Mouse (Mus musculus): ENCODE data around the gene Tshz2. TPM values are rescaled to one million over a fixed set of nuclear protein-coding genes. Genes with fewer than 3 reads are reported as not detected.
"Not testable (repeated sequence)": the region's sequence is repeated elsewhere in the genome, so short reads cannot be mapped to it uniquely, and the experiment has no call there.

Gene Tshz2
- total RNA-seq, 1 experiment from 2014 or later, result not detected

GRCm38 (mm10) chr2:169743910-169744309, 111.1 kb downstream of the Tshz2 start:
- no peak for ATAC-seq (replicated peaks; ENCODE audit: insufficient number of reproducible peaks, low FRiP score, low TSS enrichment, poor library complexity, severe bottlenecking)

DNA sequence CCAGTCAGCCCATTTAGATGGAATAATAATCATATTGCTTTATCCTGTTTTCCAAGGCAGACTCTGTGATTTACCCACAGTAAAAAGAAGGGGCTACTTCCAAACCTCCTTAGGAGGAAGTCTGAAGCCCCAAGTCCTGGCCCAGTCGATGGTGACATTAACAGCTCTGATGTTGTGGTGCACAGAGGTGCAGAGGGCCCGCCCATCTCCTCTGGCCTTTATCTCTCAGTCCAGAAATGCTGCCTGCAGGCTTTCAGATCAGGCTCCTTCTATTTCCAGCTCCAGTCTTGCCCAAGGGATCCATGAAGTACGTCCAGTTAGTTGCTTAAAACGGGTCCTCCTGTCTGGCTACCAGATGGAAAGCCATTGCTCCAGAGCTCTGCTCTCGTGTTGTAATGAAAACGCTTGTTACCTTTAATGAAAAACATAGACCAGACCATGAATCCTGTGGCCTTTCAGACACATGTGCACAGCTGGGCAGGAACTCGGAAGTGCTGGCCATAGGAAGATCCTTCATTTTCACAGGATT, 114.4 kb downstream of the Tshz2 start:
- no peak for ATAC-seq (replicated peaks; ENCODE audit: insufficient number of reproducible peaks, low FRiP score, low TSS enrichment, poor library complexity, severe bottlenecking)

DNA sequence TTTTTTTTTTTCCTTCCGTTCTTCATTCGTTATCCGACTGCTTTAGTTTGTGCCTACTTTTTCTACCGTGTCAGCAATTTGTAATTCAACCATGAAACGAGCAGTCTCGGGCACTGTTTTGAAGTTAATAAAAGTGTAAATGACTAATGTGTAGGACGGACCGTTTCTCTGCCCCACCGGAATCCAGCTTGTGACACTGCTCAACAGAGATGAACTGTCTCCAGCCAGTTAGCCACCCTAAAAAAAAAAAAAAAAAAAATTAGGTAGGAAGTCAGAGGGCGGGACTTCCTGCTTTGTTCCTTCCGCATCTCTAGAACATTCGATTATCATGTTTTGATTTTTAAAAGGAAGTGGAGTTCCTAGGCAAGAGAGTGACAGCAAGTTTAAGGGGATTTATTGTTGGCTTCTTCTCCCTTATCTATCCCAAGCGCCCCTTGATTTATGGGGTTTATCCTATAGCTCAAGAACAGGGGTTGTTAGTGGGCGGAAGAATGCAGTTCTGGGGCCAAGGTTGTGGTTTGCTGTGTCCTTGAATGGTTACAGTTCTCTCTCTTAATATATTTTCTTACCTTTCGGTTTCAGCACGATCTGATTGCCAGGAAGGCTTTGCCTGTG, 116.6 kb downstream of the Tshz2 start:
- no peak for ATAC-seq (replicated peaks; ENCODE audit: insufficient number of reproducible peaks, low FRiP score, low TSS enrichment, poor library complexity, severe bottlenecking)

DNA sequence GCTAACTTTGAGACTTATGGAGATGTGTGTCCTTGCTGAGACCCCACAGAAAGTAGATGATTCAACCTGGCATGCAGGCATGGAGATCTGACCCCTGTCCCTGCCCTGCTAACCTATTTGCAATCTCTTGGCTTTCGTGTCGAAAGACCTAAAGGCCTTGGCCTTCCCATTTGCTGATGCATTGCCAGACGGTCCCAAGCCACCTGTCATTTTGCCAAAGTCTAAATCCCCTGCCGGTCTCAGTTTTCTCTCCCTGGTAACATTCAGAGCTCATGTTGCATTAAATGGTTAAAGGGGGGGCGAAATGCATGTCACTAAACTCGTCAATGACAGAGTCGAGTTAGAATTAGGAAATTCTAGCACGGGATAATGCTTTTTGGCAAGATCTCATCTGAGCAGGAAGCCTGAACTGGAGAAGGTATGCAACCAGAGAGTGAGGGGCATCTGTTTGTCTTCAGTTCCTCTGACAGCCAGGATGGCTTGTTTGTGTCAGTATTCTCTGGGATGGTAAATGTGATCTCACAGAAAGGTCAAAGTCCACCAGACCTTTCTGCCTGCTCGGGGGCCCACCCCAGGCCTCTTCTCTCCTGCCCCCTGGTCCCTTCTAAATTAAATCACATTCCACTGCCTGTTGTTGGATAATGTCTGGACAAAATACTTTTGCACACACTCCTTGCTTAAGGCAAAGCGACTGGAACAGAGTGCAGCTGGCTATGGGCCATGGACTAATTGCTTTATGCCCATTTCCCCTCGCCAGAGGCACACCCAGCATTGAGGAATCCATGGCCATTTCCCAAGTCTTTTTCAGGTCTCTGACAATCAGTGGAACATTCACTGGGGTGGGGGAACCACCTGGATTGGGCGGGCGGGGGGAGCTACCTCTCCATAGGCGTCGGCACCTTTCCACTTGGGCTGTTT, 118.0 kb downstream of the Tshz2 start:
- ATAC-seq (replicated peaks; ENCODE audit: insufficient number of reproducible peaks, low FRiP score, low TSS enrichment, poor library complexity, severe bottlenecking), result no peak

DNA sequence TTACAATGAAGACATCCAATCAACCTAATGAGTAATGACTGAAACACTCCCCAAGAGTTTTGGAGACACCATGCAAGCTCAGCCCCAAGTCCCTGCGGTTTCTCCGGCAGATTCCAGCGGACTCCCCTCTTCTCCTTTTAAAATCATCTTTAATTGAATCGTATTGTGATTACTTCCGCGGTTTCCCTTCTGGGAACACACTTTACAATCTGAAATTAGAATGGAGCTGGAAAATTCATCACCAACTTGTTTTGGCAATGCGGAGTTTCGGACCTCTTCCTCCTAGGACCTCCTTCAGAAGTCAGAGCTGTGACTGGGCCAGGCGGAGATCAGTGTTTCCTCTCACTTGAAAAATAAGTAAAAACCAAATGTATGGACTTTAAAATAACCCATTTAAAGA, 119.3 kb downstream of the Tshz2 start:
- ATAC-seq (replicated peaks; ENCODE audit: insufficient number of reproducible peaks, low FRiP score, low TSS enrichment, poor library complexity, severe bottlenecking), result no peak

DNA sequence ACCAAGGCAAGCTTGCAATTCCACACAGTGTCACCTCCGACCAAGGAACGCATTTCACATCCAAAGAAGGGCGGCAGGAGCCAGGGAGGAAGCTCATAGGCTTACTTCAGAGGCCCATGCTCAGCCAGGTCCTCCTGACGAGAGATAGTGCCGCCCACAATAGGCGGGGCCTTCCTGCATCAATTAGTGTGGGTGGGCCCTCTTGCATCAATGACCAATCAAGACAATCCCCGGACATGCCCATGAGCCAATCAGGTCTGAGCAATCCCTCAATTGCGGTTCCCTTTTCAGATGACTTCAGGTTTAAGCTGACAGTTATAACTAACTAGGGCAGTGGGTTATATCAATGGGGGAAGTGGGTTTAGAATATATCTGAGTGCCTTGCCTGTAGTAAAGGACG, 120.6 kb downstream of the Tshz2 start:
- no peak for ATAC-seq (replicated peaks; ENCODE audit: insufficient number of reproducible peaks, low FRiP score, low TSS enrichment, poor library complexity, severe bottlenecking)

GRCm38 (mm10) chr2:169755091-169755490, 122.3 kb downstream of the Tshz2 start:
- no peak for ATAC-seq (replicated peaks; ENCODE audit: insufficient number of reproducible peaks, low FRiP score, low TSS enrichment, poor library complexity, severe bottlenecking)

DNA sequence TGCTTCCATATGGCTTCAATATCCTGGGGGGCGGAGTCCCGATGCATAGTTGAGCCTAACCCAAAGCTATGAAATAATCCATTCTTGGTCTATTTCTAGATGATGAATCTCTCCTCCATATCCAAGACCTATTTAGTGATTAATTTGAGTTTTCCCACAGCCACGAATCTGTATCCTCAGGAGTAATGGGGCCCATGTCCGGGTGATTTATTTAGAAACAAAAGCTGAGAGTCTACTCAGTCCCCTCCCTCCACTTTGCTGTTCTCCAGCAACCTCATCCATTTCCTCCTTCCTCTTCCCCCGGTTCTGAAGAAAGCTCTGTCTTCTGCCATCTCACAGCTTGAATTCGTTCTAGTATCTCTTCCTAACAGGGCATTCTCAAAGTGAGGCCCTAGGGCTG, 125.3 kb downstream of the Tshz2 start:
- ATAC-seq (replicated peaks; ENCODE audit: insufficient number of reproducible peaks, low FRiP score, low TSS enrichment, poor library complexity, severe bottlenecking), result no peak

GRCm38 (mm10) chr2:169760117-169760516, 127.3 kb downstream of the Tshz2 start:
- no peak for ATAC-seq (replicated peaks; ENCODE audit: insufficient number of reproducible peaks, low FRiP score, low TSS enrichment, poor library complexity, severe bottlenecking)

DNA sequence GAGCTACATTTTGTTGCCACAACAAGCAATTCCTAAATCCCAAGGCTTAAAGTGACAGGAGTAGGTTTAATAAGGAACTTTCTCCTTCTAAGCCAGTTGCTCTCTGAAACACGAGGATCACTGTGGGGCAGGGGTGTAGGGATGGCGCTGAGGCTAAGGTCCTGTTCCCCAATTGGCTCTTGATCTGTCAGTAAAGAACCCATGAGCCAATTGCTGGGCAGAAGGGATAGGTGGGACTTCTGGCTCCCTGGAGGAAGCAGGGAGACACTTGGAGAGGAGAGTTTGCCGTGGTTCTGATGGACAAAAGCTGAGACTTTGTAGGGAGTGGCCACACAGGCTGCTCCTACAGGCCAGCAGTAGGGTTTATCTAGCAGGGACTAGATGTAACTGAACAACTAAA, 128.9 kb downstream of the Tshz2 start:
- no peak for ATAC-seq (replicated peaks; ENCODE audit: insufficient number of reproducible peaks, low FRiP score, low TSS enrichment, poor library complexity, severe bottlenecking)

- ATAC-seq (replicated peaks; ENCODE audit: insufficient number of reproducible peaks, low FRiP score, low TSS enrichment, poor library complexity, severe bottlenecking), result no peak
Measured at GRCm38 (mm10) chr2:169762301-169762700, 129.5 kb downstream of the Tshz2 start.

GRCm38 (mm10) chr2:169763716-169764115, 130.9 kb downstream of the Tshz2 start:
- ATAC-seq (replicated peaks; ENCODE audit: insufficient number of reproducible peaks, low FRiP score, low TSS enrichment, poor library complexity, severe bottlenecking), result no peak

GRCm38 (mm10) chr2:169766247-169766646, 133.4 kb downstream of the Tshz2 start:
- no peak for ATAC-seq (replicated peaks; ENCODE audit: insufficient number of reproducible peaks, low FRiP score, low TSS enrichment, poor library complexity, severe bottlenecking)

DNA sequence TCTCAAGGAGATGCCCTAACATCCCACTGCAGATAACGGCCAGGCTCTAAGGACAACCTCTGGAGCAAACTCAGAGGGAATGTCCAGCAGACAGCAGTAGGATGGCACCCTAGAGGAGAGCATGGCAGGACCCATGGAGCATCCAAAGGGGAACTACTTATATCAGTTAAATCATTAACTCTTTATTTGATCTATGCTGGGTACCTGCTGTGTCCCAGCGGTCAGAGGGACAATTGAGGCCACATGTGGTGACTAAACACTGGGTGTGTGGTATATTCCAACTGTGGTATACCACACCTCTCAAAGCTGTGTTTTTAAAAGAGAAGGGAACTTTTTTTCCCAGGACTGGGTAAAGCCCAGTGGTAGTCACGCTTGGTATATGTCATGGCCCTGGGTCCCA, 134.5 kb downstream of the Tshz2 start:
- no peak for ATAC-seq (replicated peaks; ENCODE audit: insufficient number of reproducible peaks, low FRiP score, low TSS enrichment, poor library complexity, severe bottlenecking)

GRCm38 (mm10) chr2:169775078-169775477, 142.3 kb downstream of the Tshz2 start:
- no peak for ATAC-seq (replicated peaks; ENCODE audit: insufficient number of reproducible peaks, low FRiP score, low TSS enrichment, poor library complexity, severe bottlenecking)

DNA sequence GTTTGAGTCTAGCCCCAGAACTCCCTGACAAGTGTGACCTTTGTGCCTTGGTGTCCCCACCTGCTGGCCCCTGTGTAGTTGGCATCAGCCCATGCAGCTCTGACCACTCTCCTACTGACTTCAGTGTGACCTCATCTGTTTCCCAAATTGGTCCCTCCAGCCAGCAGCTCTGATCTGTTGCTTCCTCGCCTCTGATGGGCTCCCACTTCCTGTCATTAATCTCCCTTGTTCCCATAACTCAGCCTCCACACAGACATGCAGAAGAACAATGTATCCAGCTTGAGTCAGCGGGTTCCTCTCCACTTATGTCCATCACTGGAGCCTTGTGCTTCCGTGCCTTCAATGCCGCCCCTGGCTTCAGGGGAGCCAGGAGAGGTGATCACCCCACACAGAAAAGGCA, 144.4 kb downstream of the Tshz2 start:
- ATAC-seq (replicated peaks; ENCODE audit: insufficient number of reproducible peaks, low FRiP score, low TSS enrichment, poor library complexity, severe bottlenecking), result no peak

- ATAC-seq (replicated peaks; ENCODE audit: insufficient number of reproducible peaks, low FRiP score, low TSS enrichment, poor library complexity, severe bottlenecking), result no peak
Measured at GRCm38 (mm10) chr2:169777764-169778163, 145.0 kb downstream of the Tshz2 start.

DNA sequence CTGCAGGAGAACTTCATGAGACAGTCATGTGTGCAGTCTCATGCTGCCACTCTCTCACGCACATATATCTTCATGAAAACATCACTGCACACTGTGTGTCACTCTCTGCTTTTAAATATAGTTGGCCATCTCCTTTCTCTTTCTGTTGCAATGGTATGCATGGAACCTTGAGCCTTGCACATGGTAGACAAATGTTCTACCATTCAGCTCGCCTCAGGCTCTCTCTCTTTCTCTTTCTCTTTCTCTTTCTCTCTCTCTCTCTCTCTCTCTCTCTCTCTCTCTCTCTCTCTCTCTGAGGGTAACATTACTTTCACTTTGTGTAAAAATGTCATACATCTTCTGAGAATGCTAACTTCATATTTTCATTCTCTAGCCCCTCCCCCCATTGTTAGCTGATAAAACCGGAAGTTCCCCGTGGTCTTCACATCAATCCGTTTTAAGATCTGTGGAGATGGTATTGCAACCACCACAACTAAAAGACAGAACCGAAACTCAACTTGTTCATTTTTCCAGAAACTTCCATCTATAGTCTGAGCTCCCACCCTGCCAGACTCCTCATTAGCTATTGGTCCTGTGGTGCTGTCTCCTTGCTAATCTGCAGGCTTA, 146.0 kb downstream of the Tshz2 start:
- ATAC-seq (replicated peaks; ENCODE audit: insufficient number of reproducible peaks, low FRiP score, low TSS enrichment, poor library complexity, severe bottlenecking), result no peak

GRCm38 (mm10) chr2:169781671-169782070, 148.9 kb downstream of the Tshz2 start:
- ATAC-seq (replicated peaks; ENCODE audit: insufficient number of reproducible peaks, low FRiP score, low TSS enrichment, poor library complexity, severe bottlenecking), result not testable (repeated sequence)

Measured in monocyte, adult 5-6 weeks (primary cell).